Mouse (Mus musculus) megakaryocyte-erythroid progenitor cell, adult 5-6 weeks (primary cell): ENCODE data around the gene Ppib. TPM values are rescaled to one million over a fixed set of nuclear protein-coding genes. Genes with fewer than 3 reads are reported as not detected.
A peak's percentile ranks its signal among the peaks of the same experiment; 100 is the strongest.

Experiments
- ATAC-seq: replicated peaks from 2 replicates; pipeline ENCODE4 v1.8.0; 2016; ENCODE audit warnings: mild to moderate bottlenecking, inconsistent platforms; ENCODE audit not compliant: severe bottlenecking, poor library complexity, low FRiP score, low TSS enrichment
- total RNA-seq, 2 experiments: library from RNA; stranded (forward) in 1 of 2; stranded (reverse) in 1 of 2; fragments of 200-1000, 215-1000 nt in 1 of 2; fragments of >200 nt in 1 of 2; fragmentation: Nextera tagmentation in 1 of 2; gene quantifications; 2 replicates each; pipeline ENCODE4 v1.2.3; 2014 to 2017

Ppib gene
- total RNA-seq (2014; fragmentation: Nextera tagmentation) (322 and 412 TPM in 2 replicates), total RNA-seq (2017) (561 and 601 TPM in 2 replicates)

- ATAC-seq: peak; percentile 97
These were observed at the start of gene Ppib for GRCm38 (mm10) chr9:66059583-66060307. Gene Ppib (plus strand): TSS chr9:66060222.

- no peak for ATAC-seq
These were observed 39.4 kb upstream of the Ppib start for GRCm38 (mm10) chr9:66020601-66021000.

- ATAC-seq: no peak
These were observed 21.9 kb upstream of the Ppib start for GRCm38 (mm10) chr9:66038082-66038481.

GRCm38 (mm10) chr9:66038581-66038980, 21.4 kb upstream of the Ppib start:
- ATAC-seq: no peak

- ATAC-seq: no peak
These were observed 20.7 kb upstream of the Ppib start for GRCm38 (mm10) chr9:66039290-66039689.

- no peak for ATAC-seq
These were observed 19.2 kb upstream of the Ppib start for GRCm38 (mm10) chr9:66040801-66041200.

GRCm38 (mm10) chr9:66042331-66042730, 17.7 kb upstream of the Ppib start:
- ATAC-seq: no peak

- ATAC-seq: no peak
These were observed 16.8 kb upstream of the Ppib start for GRCm38 (mm10) chr9:66043241-66043640.

- no peak for ATAC-seq
These were observed 10.0 kb upstream of the Ppib start for GRCm38 (mm10) chr9:66049931-66050601.

- ATAC-seq: peak; percentile 19; the same call in 1 of the 2 replicates
These were observed 8.5 kb upstream of the Ppib start for GRCm38 (mm10) chr9:66051493-66051892.

GRCm38 (mm10) chr9:66052731-66053130, 7.3 kb upstream of the Ppib start:
- ATAC-seq: no peak

- no peak for ATAC-seq
These were observed 6.4 kb upstream of the Ppib start for GRCm38 (mm10) chr9:66053620-66054019.

GRCm38 (mm10) chr9:66060308-66060647, 256 bp downstream of the Ppib start:
- ATAC-seq: no peak; the same call in 1 of the 2 replicates

GRCm38 (mm10) chr9:66060986-66061385, 964 bp downstream of the Ppib start:
- ATAC-seq: no peak

GRCm38 (mm10) chr9:66061656-66062055, 1.6 kb downstream of the Ppib start:
- no peak for ATAC-seq

GRCm38 (mm10) chr9:66063446-66063845, 3.4 kb downstream of the Ppib start:
- no peak for ATAC-seq

GRCm38 (mm10) chr9:66064316-66064715, 4.3 kb downstream of the Ppib start:
- no peak for ATAC-seq

- ATAC-seq: no peak
These were observed 6.8 kb downstream of the Ppib start for GRCm38 (mm10) chr9:66066791-66067190.

- peak; percentile 48 for ATAC-seq
These were observed 7.5 kb downstream of the Ppib start for GRCm38 (mm10) chr9:66067542-66067941.

GRCm38 (mm10) chr9:66068056-66068455, 8.0 kb downstream of the Ppib start:
- ATAC-seq: no peak

- ATAC-seq: peak; percentile 23
These were observed 9.0 kb downstream of the Ppib start for GRCm38 (mm10) chr9:66068971-66069391.
